Mouse (Mus musculus): ENCODE results near the gene Pigs. TPM values are rescaled to one million over a fixed set of nuclear protein-coding genes. Genes with fewer than 3 reads are reported as not detected.

The Pigs gene
- polyA plus RNA-seq, 1 experiment from 2014 or later = 96.5 TPM

DNA sequence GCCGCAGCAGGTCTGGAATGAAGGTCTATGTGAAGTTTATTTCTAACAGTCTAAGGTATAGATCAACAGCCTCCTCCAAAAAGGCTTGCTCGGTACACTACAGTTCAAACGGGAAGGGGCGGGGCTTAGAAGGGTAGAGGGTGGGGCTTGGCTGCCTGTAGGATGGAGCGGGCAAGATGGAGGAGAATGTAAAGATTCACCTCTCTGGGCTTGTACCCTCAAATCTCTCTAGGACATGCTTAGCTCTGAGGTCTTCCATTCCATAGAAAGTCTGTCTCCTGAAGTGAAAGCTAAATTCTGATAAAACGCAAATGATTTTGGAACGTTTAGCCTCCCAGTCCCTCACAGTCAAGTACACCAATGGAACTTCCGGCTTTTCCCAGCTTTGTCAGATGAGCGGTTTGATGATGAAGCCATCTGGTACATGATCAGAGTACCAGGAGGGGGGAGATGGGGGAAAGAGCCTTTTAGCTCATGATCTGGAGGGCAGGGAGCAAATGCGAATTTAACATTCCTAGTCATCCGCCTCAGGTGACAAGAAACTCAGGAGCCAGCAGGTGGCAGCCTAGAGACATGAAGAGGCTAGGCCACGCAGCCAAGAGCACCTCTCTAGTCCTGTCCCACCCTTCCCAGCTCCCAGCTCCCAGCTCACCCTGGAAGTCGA is 32.0 kb downstream of the Pigs start:
- no peaks in the 10 kb centered on the region for H3K27me3 ChIP-seq
- DNase-seq (ENCODE audit: low read depth, low spot score) = no peak
- in situ Hi-C loops (cut with MboI; ENCODE audit: low pct_unique_long_range_greater_than_20kb) = loop anchor here (5.0 kb wide), 1 partner anchor 37 kb away; no protein-coding TSS in a partner anchor
- POLR2A ChIA-PET = interaction anchor here (0.8 to 10.0 kb wide), 2 partner anchors 9 to 37 kb away, joined by 3 to 160 read pairs; no protein-coding TSS in a partner anchor
- TF ChIP-seq CTCF (IDR thresholded peaks at IDR 0.05) = no peak
- ATAC-seq = no peak
- CTCF ChIA-PET = interaction anchor here (0.7 to 18.5 kb wide), 12 partner anchors 9 to 101 kb away, joined by 3 to 473 read pairs (median 5); no protein-coding TSS in a partner anchor

DNA sequence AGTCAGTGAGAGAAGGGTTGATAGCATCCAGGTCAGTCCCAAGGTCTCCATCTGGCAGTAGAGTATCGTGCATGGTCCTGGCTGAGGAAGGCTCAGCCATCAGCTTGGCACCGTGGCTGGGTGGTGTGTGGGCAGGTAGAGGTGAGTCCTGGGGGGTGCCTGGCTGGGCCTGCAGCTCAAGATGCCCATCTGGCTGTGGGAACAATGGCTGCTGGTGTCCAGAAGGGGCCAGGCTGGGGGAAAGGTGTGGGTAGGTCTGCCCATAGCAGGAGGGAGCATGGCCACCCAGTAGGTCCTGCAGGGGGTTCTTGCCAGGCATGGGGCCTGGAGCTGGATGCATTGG is 32.5 kb downstream of the Pigs start:
- ATAC-seq = no peak

DNA sequence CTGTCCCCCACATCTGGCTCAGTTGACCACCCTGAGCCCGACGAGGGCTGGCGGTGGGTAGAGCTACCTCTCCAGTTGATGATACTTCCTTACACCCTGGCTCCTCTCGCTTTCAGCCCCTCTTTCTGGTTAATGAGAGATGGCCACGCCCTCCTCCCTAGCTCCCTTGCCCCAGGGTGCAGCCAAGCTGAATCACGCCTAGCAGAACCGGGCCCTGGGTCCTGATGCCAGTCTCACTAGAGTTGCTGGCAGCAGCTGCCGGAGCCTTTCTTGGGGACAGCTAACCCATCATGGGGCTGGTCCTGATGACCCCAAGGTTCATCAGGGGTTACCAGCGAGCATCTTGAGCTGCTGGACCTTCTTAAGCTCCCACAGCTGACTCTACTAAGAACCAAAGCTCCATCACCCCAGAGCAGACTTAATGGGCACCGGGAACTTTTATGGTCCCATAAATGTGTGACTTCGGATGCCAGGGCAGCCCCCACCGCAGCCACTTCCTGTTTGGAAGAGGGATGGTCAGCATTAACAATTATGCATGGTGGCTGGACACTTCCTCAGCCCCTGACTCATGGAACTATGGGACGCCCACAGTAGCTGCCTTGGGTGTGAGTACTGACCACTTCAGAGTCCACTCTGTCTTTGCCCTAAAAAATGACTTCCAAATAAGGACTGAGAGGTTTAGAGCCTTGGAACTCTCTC is 35.2 kb downstream of the Pigs start:
- H3K27me3 ChIP-seq = no peaks in the 10 kb centered on the region
- ChIA-PET CTCF (interaction anchor here (1.4 to 18.5 kb wide), 3 partner anchors 10 to 33 kb away, joined by 5 to 473 read pairs (median 12); no protein-coding TSS in a partner anchor), POLR2A (interaction anchor here (0.7 to 10.0 kb wide), 6 partner anchors 15 to 59 kb away, joined by 3 to 160 read pairs (median 4); no protein-coding TSS in a partner anchor)
- no peak for TF ChIP-seq CTCF (IDR thresholded peaks at IDR 0.05)
- ATAC-seq (peak; percentile 67), DNase-seq (ENCODE audit: low read depth, low spot score) (peak; percentile 73)
- in situ Hi-C loops (cut with MboI; ENCODE audit: low pct_unique_long_range_greater_than_20kb) = loop anchor here (5.0 kb wide), 1 partner anchor 34 kb away; no protein-coding TSS in a partner anchor

More for the DNA sequence above, 32.5 kb downstream of the Pigs start:
- POLR2A ChIA-PET = interaction anchor here (0.8 to 10.0 kb wide), 2 partner anchors 9 to 37 kb away, joined by 3 to 160 read pairs; no protein-coding TSS in a partner anchor
- in situ Hi-C loops (cut with MboI; ENCODE audit: low pct_unique_long_range_greater_than_20kb) = loop anchor here (5.0 kb wide), 1 partner anchor 37 kb away; no protein-coding TSS in a partner anchor
- TF ChIP-seq CTCF (IDR thresholded peaks at IDR 0.05) = no peak
- H3K27me3 ChIP-seq = no peaks in the 10 kb centered on the region
- CTCF ChIA-PET = interaction anchor here (0.7 to 18.5 kb wide), 11 partner anchors 9 to 100 kb away, joined by 3 to 473 read pairs (median 5); no protein-coding TSS in a partner anchor
- no peak for DNase-seq (ENCODE audit: low read depth, low spot score)

DNA sequence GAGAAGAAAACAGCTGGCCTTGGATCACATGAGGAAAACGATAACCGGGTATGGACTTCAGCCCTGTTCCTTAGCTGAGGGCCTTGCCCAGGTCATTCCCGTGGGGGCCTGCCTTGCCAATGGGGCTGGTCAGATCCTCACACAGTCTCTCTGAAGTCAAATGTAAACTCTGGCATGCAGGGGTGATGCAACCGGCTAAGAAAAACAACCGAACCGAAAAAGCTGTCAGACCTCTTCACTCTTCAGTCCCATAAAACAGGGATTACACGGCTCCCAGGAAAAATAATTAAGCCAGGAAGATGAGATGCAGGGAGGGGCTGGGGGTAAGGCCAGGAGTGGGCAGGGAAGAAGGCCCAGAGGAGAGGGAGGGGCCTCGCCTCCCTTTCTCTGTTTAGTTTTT is 35.9 kb downstream of the Pigs start:
- in situ Hi-C loops (cut with MboI; ENCODE audit: low pct_unique_long_range_greater_than_20kb) = loop anchor here (5.0 kb wide), 1 partner anchor 33 kb away; no protein-coding TSS in a partner anchor
- TF ChIP-seq CTCF (IDR thresholded peaks at IDR 0.05) = no peak
- peak; percentile 86 for DNase-seq (ENCODE audit: low read depth, low spot score)
- peak; percentile 58 for ATAC-seq
- ChIA-PET CTCF (interaction anchor here (1.4 to 18.5 kb wide), 3 partner anchors 9 to 32 kb away, joined by 5 to 473 read pairs (median 12); no protein-coding TSS in a partner anchor), POLR2A (interaction anchor here (0.8 to 10.0 kb wide), 3 partner anchors 13 to 33 kb away, joined by 3 to 160 read pairs (median 3); no protein-coding TSS in a partner anchor)
- H3K27me3 ChIP-seq = no peaks in the 10 kb centered on the region

DNA sequence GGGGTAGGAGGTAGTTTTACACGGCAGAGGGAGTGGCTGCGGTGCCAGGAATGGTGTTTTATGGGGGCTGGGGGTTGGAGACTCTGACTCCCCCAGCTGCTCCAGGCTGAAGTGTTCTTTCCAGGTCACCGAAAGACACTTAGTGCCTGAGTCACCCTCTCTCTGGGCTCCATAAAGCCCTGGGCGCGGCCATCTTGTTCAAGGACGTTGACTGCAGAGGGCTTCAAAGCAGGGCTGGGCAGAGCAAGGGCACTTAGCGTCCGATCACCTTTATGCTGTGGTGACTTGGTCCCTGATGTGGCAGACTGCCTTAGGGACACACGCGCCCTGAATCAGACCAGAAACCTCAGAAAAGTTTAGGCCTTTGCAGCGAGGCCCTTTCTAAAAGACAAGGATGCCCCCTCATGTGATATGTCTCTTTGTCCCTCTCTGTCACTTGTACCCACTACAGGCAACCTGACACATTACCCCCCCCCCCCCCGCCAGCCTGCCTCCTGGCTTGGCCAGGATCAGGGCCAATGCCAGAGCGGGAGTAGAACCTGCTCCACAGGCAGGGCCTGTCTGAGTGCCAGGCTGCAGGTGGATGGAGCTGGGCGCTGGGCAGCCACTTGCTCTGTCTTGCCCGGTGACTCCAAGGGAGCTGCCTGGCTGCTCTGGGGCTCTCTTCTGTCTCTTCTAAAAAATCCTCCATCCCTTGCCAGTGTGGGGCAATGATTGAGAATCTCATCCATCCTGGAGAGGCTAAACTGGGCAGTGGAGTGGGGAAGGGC is 39.4 kb downstream of the Pigs start:
- TF ChIP-seq CTCF (IDR thresholded peaks at IDR 0.05) = no peak
- POLR2A ChIA-PET = interaction anchor here (10.0 kb wide), 1 partner anchor 30 kb away, joined by 160 read pairs; no protein-coding TSS in a partner anchor
- CTCF ChIA-PET = interaction anchor here (3.3 to 18.5 kb wide), 2 partner anchors 8 to 29 kb away, joined by 18 to 473 read pairs; no protein-coding TSS in a partner anchor
- in situ Hi-C loops (cut with MboI; ENCODE audit: low pct_unique_long_range_greater_than_20kb) = no loop called here
- ATAC-seq (no peak), DNase-seq (ENCODE audit: low read depth, low spot score) (no peak)
- no peaks in the 10 kb centered on the region for H3K27me3 ChIP-seq

DNA sequence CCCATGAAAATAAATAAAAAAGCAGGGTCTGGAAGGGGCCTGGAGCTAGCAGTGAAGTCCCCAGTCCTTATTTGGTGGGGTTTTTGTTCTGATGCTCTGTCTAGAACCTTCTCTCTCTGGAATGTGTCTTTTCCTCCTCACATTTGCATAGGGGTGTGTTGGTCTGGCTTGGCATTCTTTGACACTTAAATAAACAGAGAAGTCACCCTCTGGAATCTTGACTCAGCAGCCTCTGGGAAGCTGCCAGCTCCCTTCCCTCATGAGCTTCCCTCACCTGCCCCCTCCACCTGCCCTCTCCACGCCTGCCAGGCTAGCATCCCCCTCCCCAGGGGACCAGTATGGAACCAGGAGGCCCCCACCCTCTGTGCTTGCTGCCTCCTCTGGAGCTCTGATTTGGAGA is 42.2 kb downstream of the Pigs start:
- CTCF ChIA-PET = interaction anchor here (0.8 to 3.3 kb wide), 4 partner anchors 11 to 29 kb away, joined by 3 to 18 read pairs (median 6); no protein-coding TSS in a partner anchor
- DNase-seq (ENCODE audit: low read depth, low spot score) (peak; percentile 77), ATAC-seq (peak; percentile 75)
- H3K27me3 ChIP-seq = no peaks in the 10 kb centered on the region
- TF ChIP-seq CTCF (IDR thresholded peaks at IDR 0.05) = no peak
- POLR2A ChIA-PET = interaction anchor here (1.2 to 1.5 kb wide), 2 partner anchors 11 to 13 kb away, joined by 5 to 7 read pairs; no protein-coding TSS in a partner anchor
- in situ Hi-C loops (cut with MboI; ENCODE audit: low pct_unique_long_range_greater_than_20kb) = no loop called here

DNA sequence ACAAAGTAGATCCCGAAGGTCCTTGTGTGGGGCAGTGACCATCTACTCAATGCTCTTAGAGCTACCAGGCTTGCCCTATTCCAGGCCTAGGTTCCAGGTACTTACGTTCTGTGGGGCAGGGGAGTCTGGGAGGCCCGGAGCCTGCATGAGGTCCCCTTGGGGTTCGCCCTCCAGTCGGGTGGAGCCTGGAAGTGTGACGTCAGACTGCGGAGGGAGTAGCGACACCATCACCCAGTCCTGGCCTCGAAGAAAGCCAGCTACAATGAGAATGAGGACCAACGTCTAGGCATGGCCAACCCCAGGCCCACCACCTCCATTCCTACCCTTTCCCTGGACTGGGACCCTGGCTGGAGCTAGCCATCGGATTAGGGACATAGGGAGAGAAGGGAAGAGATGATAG is 43.5 kb downstream of the Pigs start:
- H3K27me3 ChIP-seq = no peaks in the 10 kb centered on the region
- CTCF ChIA-PET = interaction anchor here (1.1 to 4.1 kb wide), 5 partner anchors 8 to 28 kb away, joined by 3 to 12 read pairs (median 7); no protein-coding TSS in a partner anchor
- POLR2A ChIA-PET = interaction anchor here (0.8 to 1.0 kb wide), 2 partner anchors 10 to 11 kb away, joined by 3 to 4 read pairs; no protein-coding TSS in a partner anchor
- no peak for DNase-seq (ENCODE audit: low read depth, low spot score)
- in situ Hi-C loops (cut with MboI; ENCODE audit: low pct_unique_long_range_greater_than_20kb) = no loop called here
- no peak for ATAC-seq
- no peak for TF ChIP-seq CTCF (IDR thresholded peaks at IDR 0.05)

DNA sequence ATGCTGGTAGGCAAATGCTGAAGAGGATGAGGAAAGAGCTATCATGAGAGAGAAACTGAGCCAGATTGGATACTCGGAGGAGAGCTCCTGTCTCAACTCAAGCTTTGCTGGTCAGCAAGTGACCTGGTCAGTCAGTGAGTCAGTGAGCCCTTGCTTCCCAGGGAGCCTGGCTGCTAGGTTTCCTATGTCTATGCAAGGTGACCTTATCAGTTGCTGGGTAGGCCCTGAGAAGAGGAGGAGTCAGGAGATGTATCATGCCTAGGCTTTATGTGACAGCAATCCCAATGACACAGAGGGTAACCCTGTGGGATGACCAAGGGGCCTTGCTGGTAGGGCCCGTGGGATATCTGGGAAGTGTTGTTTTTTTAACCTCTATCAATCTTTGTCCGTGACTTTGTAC is 44.0 kb downstream of the Pigs start:
- no peak for ATAC-seq
- CTCF ChIA-PET = interaction anchor here (0.9 to 4.1 kb wide), 6 partner anchors 9 to 83 kb away, joined by 3 to 12 read pairs (median 5); no protein-coding TSS in a partner anchor
- TF ChIP-seq CTCF (IDR thresholded peaks at IDR 0.05) = no peak
- POLR2A ChIA-PET = interaction anchor here (0.8 to 1.0 kb wide), 2 partner anchors 9 to 11 kb away, joined by 3 to 4 read pairs; no protein-coding TSS in a partner anchor
- no peak for DNase-seq (ENCODE audit: low read depth, low spot score)
- H3K27me3 ChIP-seq = no peaks in the 10 kb centered on the region
- in situ Hi-C loops (cut with MboI; ENCODE audit: low pct_unique_long_range_greater_than_20kb) = no loop called here

DNA sequence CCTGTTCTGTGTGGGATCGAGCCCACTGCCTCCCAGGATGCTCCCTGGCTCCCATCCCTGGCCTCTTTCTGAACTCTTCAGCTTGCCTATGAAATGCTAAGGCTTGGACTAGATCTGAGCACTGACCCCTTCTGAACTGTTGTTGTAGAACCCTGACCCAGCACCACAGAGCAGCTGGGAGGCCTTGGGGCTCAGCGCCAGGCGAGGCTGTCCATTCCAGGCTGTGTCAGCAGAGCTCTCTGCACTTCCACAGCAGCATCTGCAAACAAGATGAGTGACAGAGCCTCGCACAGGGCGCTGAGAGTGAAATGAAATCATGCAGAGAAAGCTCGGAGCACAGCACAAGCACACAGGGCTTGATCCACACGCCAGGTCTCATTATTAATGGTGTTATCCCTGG is 44.4 kb downstream of the Pigs start:
- ATAC-seq (no peak), DNase-seq (ENCODE audit: low read depth, low spot score) (no peak)
- H3K27me3 ChIP-seq = no peaks in the 10 kb centered on the region
- ChIA-PET CTCF (interaction anchor here (0.9 to 4.1 kb wide), 5 partner anchors 9 to 83 kb away, joined by 3 to 12 read pairs (median 7); no protein-coding TSS in a partner anchor), POLR2A (interaction anchor here (0.8 to 2.6 kb wide), 2 partner anchors 10 to 24 kb away, joined by 5 to 13 read pairs; no protein-coding TSS in a partner anchor)
- TF ChIP-seq CTCF (IDR thresholded peaks at IDR 0.05) = no peak
- in situ Hi-C loops (cut with MboI; ENCODE audit: low pct_unique_long_range_greater_than_20kb) = no loop called here

Data from Patski (cell line).